Mouse (Mus musculus): Measurements from ENCODE around the gene Gm5862.
"Not testable (repeated sequence)": the region's sequence is repeated elsewhere in the genome, so short reads cannot be mapped to it uniquely, and the experiment has no call there.

DNA sequence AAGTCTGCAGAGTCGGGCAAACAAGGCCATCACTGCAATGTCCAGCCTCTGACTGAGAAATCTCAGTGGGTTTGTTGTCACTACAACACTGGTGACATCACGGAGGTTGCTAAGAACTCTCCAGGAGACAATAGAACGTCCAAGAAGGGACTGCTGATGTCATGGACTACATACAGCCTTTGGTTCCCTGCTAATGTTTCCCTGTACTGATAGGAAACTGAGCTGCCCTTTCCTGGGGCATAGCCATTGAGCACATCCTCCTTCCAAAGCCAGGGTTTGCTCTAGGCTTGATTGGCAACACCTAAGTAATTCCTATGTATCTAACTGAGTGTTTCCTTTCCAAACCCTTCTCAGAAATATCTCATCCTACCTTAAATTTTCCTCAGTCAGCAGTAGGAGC lies 34.2 kb downstream of the Gm5862 start, which contains the start of gene Gm21698:
- TF ChIP-seq CTCF (IDR thresholded peaks at IDR 0.05; ENCODE audit: borderline replicate concordance, insufficient read depth, low read length); POLR2A (IDR thresholded peaks at IDR 0.05; ENCODE audit: low read depth, low read length): not testable (repeated sequence)
